Mouse (Mus musculus) embryonic facial prominence, embryonic 12.5 days (tissue): Measurements from ENCODE around the gene Usp3. TPM values are rescaled to one million over a fixed set of nuclear protein-coding genes. Genes with fewer than 3 reads are reported as not detected.

ENCODE experiments used
- ATAC-seq: fragments of 200-750 bp; cut with Nextera tagmentation; 2 replicates; pipeline ENCODE4 v1.8.0; 2017; ENCODE audit not compliant: insufficient number of reproducible peaks, insufficient read depth, low FRiP score, low TSS enrichment
- H3K27ac ChIP-seq: fragments of 300-500 bp; sonication (generic); 2 replicates; pipeline ENCODE4 v1.5.1; 2016; ENCODE audit warnings: mild to moderate bottlenecking
- H3K27me3 ChIP-seq: fragments of 300-500 bp; sonication (generic); 2 replicates; pipeline ENCODE4 v1.6.1; 2016; ENCODE audit warnings: mild to moderate bottlenecking, moderate library complexity
- H3K36me3 ChIP-seq: fragments of 300-500 bp; sonication (generic); 2 replicates; pipeline ENCODE4 v1.6.1; 2016; ENCODE audit warnings: mild to moderate bottlenecking
- H3K4me1 ChIP-seq: fragments of 300-500 bp; sonication (generic); 2 replicates; pipeline ENCODE4 v1.6.1; 2016
- H3K4me2 ChIP-seq: fragments of 300-500 bp; sonication (generic); replicated peaks from 2 replicates; pipeline ENCODE4 v1.6.1; 2016; ENCODE audit warnings: mild to moderate bottlenecking, moderate library complexity
- H3K4me3 ChIP-seq: fragments of 300-500 bp; sonication (generic); 2 replicates; pipeline ENCODE4 v1.5.1; 2016; ENCODE audit warnings: mild to moderate bottlenecking
- H3K9ac ChIP-seq: fragments of 300-500 bp; sonication (generic); 2 replicates; pipeline ENCODE4 v1.6.1; 2016; ENCODE audit warnings: mild to moderate bottlenecking, moderate library complexity
- H3K9me3 ChIP-seq: fragments of 300-500 bp; sonication (generic); 2 replicates; pipeline ENCODE4 v1.6.1; 2016; ENCODE audit warnings: mild to moderate bottlenecking, moderate library complexity
- WGBS: fragments of 180-500 bp; shearing (Covaris S2); methylation state at CpG from one replicate; pipeline ENCODE4 v1.1.7; 2016; 5-methylcytosine and 5-hydroxymethylcytosine counted together
- polyA plus RNA-seq: library from polyadenylated mRNA; unstranded; fragments of >200 nt; fragmentation: Nextera tagmentation; extraction: Ambion mirVana; gene quantifications from 2 replicates; pipeline ENCODE4 v1.2.1, GENCODE M21; 2016

The Usp3 gene
- polyA plus RNA-seq, 1 experiment from 2014 or later: 84.3 TPM

- Histone ChIP-seq H3K27ac (no peak overlapping the region), H3K4me3 (no peak overlapping the region), H3K4me1 (peaks cover 19% of the 10 kb centered on the region), H3K27me3 (no peaks in the 10 kb centered on the region), H3K36me3 (no peaks in the 10 kb centered on the region), H3K9ac (no peak overlapping the region), H3K4me2 (no peak overlapping the region), H3K9me3 (no peaks in the 10 kb centered on the region)
- ATAC-seq: no peak
- WGBS: 79% methylated on average over 2 of the region's 2 CpGs
Observed at GRCm38 (mm10) chr9:66600551-66600950, 7.6 kb upstream of the Usp3 start.

GRCm38 (mm10) chr9:66599577-66599976, 6.6 kb upstream of the Usp3 start:
- H3K9ac ChIP-seq: no peak overlapping the region
- no peaks in the 10 kb centered on the region for H3K27me3 ChIP-seq
- no peak overlapping the region for H3K27ac ChIP-seq
- peaks cover 21% of the 10 kb centered on the region for H3K4me1 ChIP-seq
- H3K4me2 ChIP-seq: no peak overlapping the region
- H3K36me3 ChIP-seq: no peaks in the 10 kb centered on the region
- no peaks in the 10 kb centered on the region for H3K9me3 ChIP-seq
- 6% methylated on average over 4 of the region's 4 CpGs for WGBS
- ATAC-seq: no peak
- no peak overlapping the region for H3K4me3 ChIP-seq

- Histone ChIP-seq H3K27me3 (no peaks in the 10 kb centered on the region), H3K27ac (no peak overlapping the region), H3K4me3 (no peak overlapping the region), H3K9ac (no peak overlapping the region), H3K9me3 (no peaks in the 10 kb centered on the region), H3K4me2 (no peak overlapping the region), H3K4me1 (peaks cover 21% of the 10 kb centered on the region), H3K36me3 (no peaks in the 10 kb centered on the region)
- WGBS: 45% methylated on average over 5 of the region's 5 CpGs
- ATAC-seq: no peak
Observed at GRCm38 (mm10) chr9:66598636-66599035, 5.7 kb upstream of the Usp3 start.

GRCm38 (mm10) chr9:66597480-66598215, 4.7 kb upstream of the Usp3 start:
- Histone ChIP-seq H3K9ac (no peak overlapping the region), H3K36me3 (no peaks in the 10 kb centered on the region), H3K4me2 (no peak overlapping the region), H3K4me1 (peaks cover 21% of the 10 kb centered on the region), H3K9me3 (no peaks in the 10 kb centered on the region), H3K4me3 (no peak overlapping the region), H3K27me3 (no peaks in the 10 kb centered on the region), H3K27ac (no peak overlapping the region)
- WGBS: 36% methylated on average over 7 of the region's 7 CpGs
- no peak for ATAC-seq

GRCm38 (mm10) chr9:66597076-66597475, 4.1 kb upstream of the Usp3 start:
- Histone ChIP-seq H3K27ac (no peak overlapping the region), H3K9ac (no peak overlapping the region), H3K4me1 (peaks cover 21% of the 10 kb centered on the region), H3K27me3 (no peaks in the 10 kb centered on the region), H3K36me3 (no peaks in the 10 kb centered on the region), H3K4me3 (no peak overlapping the region), H3K9me3 (no peaks in the 10 kb centered on the region), H3K4me2 (no peak overlapping the region)
- WGBS: 14% methylated on average over 6 of the region's 6 CpGs
- ATAC-seq: no peak

GRCm38 (mm10) chr9:66595722-66596675, 3.1 kb upstream of the Usp3 start:
- H3K9ac ChIP-seq: no peak overlapping the region
- H3K36me3 ChIP-seq: no peaks in the 10 kb centered on the region
- no peaks in the 10 kb centered on the region for H3K27me3 ChIP-seq
- 42% methylated on average over 5 of the region's 5 CpGs for WGBS
- no peak for ATAC-seq
- peaks cover 24% of the 10 kb centered on the region for H3K4me1 ChIP-seq
- H3K27ac ChIP-seq: 0 out of 2 replicates have a peak overlapping the region, but pooled peaks have one; percentile 18
- H3K4me2 ChIP-seq: no peak overlapping the region
- H3K9me3 ChIP-seq: no peaks in the 10 kb centered on the region
- H3K4me3 ChIP-seq: no peak overlapping the region

- peak overlapping the region; percentile 67; the same call in 1 of the 2 replicates for H3K4me2 ChIP-seq
- no peaks in the 10 kb centered on the region for H3K9me3 ChIP-seq
- ATAC-seq: no peak
- 60% methylated on average over 3 of the region's 3 CpGs for WGBS
- peaks cover 31% of the 10 kb centered on the region for H3K4me1 ChIP-seq
- no peak overlapping the region for H3K4me3 ChIP-seq
- H3K27me3 ChIP-seq: no peaks in the 10 kb centered on the region
- no peak overlapping the region for H3K9ac ChIP-seq
- H3K36me3 ChIP-seq: no peaks in the 10 kb centered on the region
- H3K27ac ChIP-seq: no peak overlapping the region
Observed at GRCm38 (mm10) chr9:66594061-66594460, 1.1 kb upstream of the Usp3 start.

GRCm38 (mm10) chr9:66593613-66593969, 649 bp upstream of the Usp3 start:
- Histone ChIP-seq H3K27me3 (no peaks in the 10 kb centered on the region), H3K36me3 (no peaks in the 10 kb centered on the region), H3K9me3 (no peaks in the 10 kb centered on the region), H3K4me1 (peaks cover 36% of the 10 kb centered on the region), H3K4me3 (peak overlapping the region; percentile 88), H3K4me2 (peak overlapping the region; percentile 67), H3K27ac (peak overlapping the region; percentile 92; the same call in 1 of the 2 replicates), H3K9ac (no peak overlapping the region)
- WGBS: 8% methylated on average over 12 of the region's 12 CpGs
- no peak for ATAC-seq

GRCm38 (mm10) chr9:66591851-66592645, 894 bp downstream of the Usp3 start:
- peak overlapping the region; percentile 67 for H3K4me2 ChIP-seq
- no peaks in the 10 kb centered on the region for H3K9me3 ChIP-seq
- H3K4me1 ChIP-seq: peaks cover 46% of the 10 kb centered on the region
- 0% methylated on average over 66 of the region's 83 CpGs for WGBS
- H3K27me3 ChIP-seq: no peaks in the 10 kb centered on the region
- ATAC-seq: peak; percentile 37
- H3K4me3 ChIP-seq: peak overlapping the region; percentile 88
- no peaks in the 10 kb centered on the region for H3K36me3 ChIP-seq
- H3K27ac ChIP-seq: peak overlapping the region; percentile 92
- peak overlapping the region; percentile 98 for H3K9ac ChIP-seq

GRCm38 (mm10) chr9:66590051-66590450, 2.9 kb downstream of the Usp3 start:
- no peaks in the 10 kb centered on the region for H3K9me3 ChIP-seq
- WGBS: 56% methylated on average over 2 of the region's 2 CpGs
- peaks cover 38% of the 10 kb centered on the region for H3K4me1 ChIP-seq
- no peak overlapping the region for H3K27ac ChIP-seq
- H3K4me2 ChIP-seq: 0 out of 2 replicates have a peak overlapping the region, but pooled peaks have one; percentile 5
- no peak overlapping the region for H3K9ac ChIP-seq
- H3K36me3 ChIP-seq: no peaks in the 10 kb centered on the region
- no peak for ATAC-seq
- H3K27me3 ChIP-seq: no peaks in the 10 kb centered on the region
- H3K4me3 ChIP-seq: no peak overlapping the region

GRCm38 (mm10) chr9:66587016-66587415, 5.9 kb downstream of the Usp3 start:
- Histone ChIP-seq H3K36me3 (no peaks in the 10 kb centered on the region), H3K27ac (no peak overlapping the region), H3K9ac (no peak overlapping the region), H3K4me1 (peaks cover 38% of the 10 kb centered on the region), H3K4me3 (no peak overlapping the region), H3K27me3 (no peaks in the 10 kb centered on the region), H3K4me2 (no peak overlapping the region), H3K9me3 (no peaks in the 10 kb centered on the region)
- no peak for ATAC-seq
- WGBS: 79% methylated on average over 1 of the region's 1 CpGs
